Mouse (Mus musculus): ENCODE measurements around the gene Chmp2b. TPM values are rescaled to one million over a fixed set of nuclear protein-coding genes. Genes with fewer than 3 reads are reported as not detected.
A peak's percentile ranks its signal among the peaks of the same experiment; 100 is the strongest.

Chmp2b gene
- polyA plus RNA-seq, 1 experiment = 16.0 TPM

GRCm38 (mm10) chr16:65526695-65527094 lies 35.8 kb downstream of the Chmp2b start:
- Histone ChIP-seq H3K27ac (ENCODE audit: insufficient read depth, low read depth, low read length) (no peak overlapping the region), H3K4me1 (ENCODE audit: control insufficient read depth, insufficient read depth, low read length) (no peaks in the 10 kb centered on the region), H3K4me3 (ENCODE audit: insufficient read depth, low read depth, low read length) (no peak overlapping the region), H3K36me3 (ENCODE audit: control insufficient read depth, insufficient read depth, low read length) (no peaks in the 10 kb centered on the region), H3K27me3 (replicated peaks; ENCODE audit: control insufficient read depth, insufficient read depth, low read length) (no peaks in the 10 kb centered on the region)
- DNase-seq = no peak
- WGBS = 86% methylated on average over 5 of the region's 5 CpGs
- TF ChIP-seq POLR2A (IDR thresholded peaks at IDR 0.05; ENCODE audit: low read depth, low read length) (no peak), CTCF (conservative IDR thresholded peaks at IDR 0.05; ENCODE audit: insufficient read depth, insufficient read length, low read depth, low read length) (no peak)

DNA sequence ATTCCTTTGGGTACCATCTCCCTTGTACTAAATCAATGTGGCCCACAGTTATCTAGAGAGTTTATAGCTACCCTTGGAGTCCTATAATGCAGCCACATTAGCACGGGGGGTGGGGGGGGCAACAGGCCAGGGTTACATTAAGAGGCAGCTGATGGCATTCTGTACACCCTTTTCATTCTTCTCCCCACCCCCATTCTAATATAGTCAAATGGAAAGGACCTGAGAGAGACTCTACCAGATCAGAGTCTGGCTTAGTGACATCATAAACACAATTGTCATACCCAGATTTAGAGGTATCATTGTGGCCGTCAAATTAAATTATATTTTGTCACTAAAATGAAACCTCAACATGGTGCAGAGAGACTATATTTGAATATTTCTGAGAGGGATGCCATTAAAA lies 36.5 kb downstream of the Chmp2b start:
- H3K36me3 ChIP-seq (ENCODE audit: control insufficient read depth, insufficient read depth, low read length) = no peaks in the 10 kb centered on the region
- H3K4me1 ChIP-seq (ENCODE audit: control insufficient read depth, insufficient read depth, low read length) = no peaks in the 10 kb centered on the region
- no peak overlapping the region for H3K4me3 ChIP-seq (ENCODE audit: insufficient read depth, low read depth, low read length)
- WGBS = 92% methylated on average over 2 of the region's 2 CpGs
- no peaks in the 10 kb centered on the region for H3K27me3 ChIP-seq (replicated peaks; ENCODE audit: control insufficient read depth, insufficient read depth, low read length)
- no peak overlapping the region for H3K27ac ChIP-seq (ENCODE audit: insufficient read depth, low read depth, low read length)
- TF ChIP-seq POLR2A (IDR thresholded peaks at IDR 0.05; ENCODE audit: low read depth, low read length) = no peak
- TF ChIP-seq CTCF (conservative IDR thresholded peaks at IDR 0.05; ENCODE audit: insufficient read depth, insufficient read length, low read depth, low read length) = no peak
- no peak for DNase-seq

GRCm38 (mm10) chr16:65520211-65520610 lies 42.3 kb downstream of the Chmp2b start, which contains the start of gene Pou1f1:
TSS of gene Pou1f1 (plus strand) at chr16:65520511.
- 81% methylated on average over 6 of the region's 6 CpGs for WGBS

DNA sequence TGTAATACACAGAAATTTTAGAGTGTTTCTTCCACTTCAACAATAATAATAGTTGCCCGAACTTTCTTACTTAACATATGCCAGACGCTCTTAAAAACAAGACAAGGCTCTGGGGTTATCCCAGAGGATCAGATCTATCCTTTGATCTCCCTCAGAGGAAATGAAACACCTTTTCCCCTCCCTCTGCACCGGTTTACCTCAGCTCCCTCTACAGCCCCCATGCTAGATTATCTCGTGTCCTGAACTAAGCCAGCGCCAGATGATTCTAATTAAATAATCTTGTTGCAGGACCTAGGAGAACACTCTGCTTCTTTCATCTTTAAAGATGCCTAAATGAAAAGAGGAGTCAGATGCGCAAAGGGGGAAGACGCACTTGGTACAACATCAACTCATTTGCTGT lies 48.3 kb downstream of the Chmp2b start:
- TF ChIP-seq CTCF (conservative IDR thresholded peaks at IDR 0.05; ENCODE audit: insufficient read depth, insufficient read length, low read depth, low read length) (no peak), POLR2A (IDR thresholded peaks at IDR 0.05; ENCODE audit: low read depth, low read length) (no peak)

More at GRCm38 (mm10) chr16:65520211-65520610, 42.3 kb downstream of the Chmp2b start, which contains the start of gene Pou1f1:
- H3K36me3 ChIP-seq (ENCODE audit: control insufficient read depth, insufficient read depth, low read length) = no peaks in the 10 kb centered on the region
- no peak for DNase-seq
- H3K4me1 ChIP-seq (ENCODE audit: control insufficient read depth, insufficient read depth, low read length) = no peaks in the 10 kb centered on the region
- no peaks in the 10 kb centered on the region for H3K27me3 ChIP-seq (replicated peaks; ENCODE audit: control insufficient read depth, insufficient read depth, low read length)
- no peak within 1 kb of the TSS for H3K4me3 ChIP-seq (ENCODE audit: insufficient read depth, low read depth, low read length)
- no peak for TF ChIP-seq CTCF (conservative IDR thresholded peaks at IDR 0.05; ENCODE audit: insufficient read depth, insufficient read length, low read depth, low read length)
- TF ChIP-seq POLR2A (IDR thresholded peaks at IDR 0.05; ENCODE audit: low read depth, low read length) = no peak
- H3K27ac ChIP-seq (ENCODE audit: insufficient read depth, low read depth, low read length) = no peak within 1 kb of the TSS

DNA sequence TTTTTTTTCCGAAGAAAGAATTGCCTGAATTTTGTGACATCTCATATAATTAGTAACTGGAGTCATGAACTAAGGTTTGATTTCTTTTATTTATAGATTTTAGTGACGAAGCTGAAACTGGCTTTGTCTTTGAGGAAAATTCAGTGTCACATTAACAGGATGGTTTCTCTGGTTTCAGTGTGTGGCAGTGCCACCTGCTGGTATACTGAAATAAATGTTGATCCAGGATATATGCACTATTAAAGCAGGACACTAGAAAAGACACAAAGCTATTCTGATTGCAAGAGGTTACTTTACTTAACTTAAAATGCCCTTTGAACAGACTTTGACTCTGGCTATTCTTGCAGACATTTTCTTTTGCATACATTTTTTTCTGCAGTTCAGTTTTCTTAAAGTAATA lies 65.5 kb downstream of the Chmp2b start:
- TF ChIP-seq POLR2A (IDR thresholded peaks at IDR 0.05; ENCODE audit: low read depth, low read length) (no peak), CTCF (conservative IDR thresholded peaks at IDR 0.05; ENCODE audit: insufficient read depth, insufficient read length, low read depth, low read length) (no peak)
- Histone ChIP-seq H3K4me1 (ENCODE audit: control insufficient read depth, insufficient read depth, low read length) (no peaks in the 10 kb centered on the region), H3K27ac (ENCODE audit: insufficient read depth, low read depth, low read length) (no peak overlapping the region), H3K27me3 (replicated peaks; ENCODE audit: control insufficient read depth, insufficient read depth, low read length) (no peaks in the 10 kb centered on the region; the same call in 1 of the 2 replicates), H3K4me3 (ENCODE audit: insufficient read depth, low read depth, low read length) (no peak overlapping the region), H3K36me3 (ENCODE audit: control insufficient read depth, insufficient read depth, low read length) (no peaks in the 10 kb centered on the region)
- WGBS = 27% methylated on average over 2 of the region's 2 CpGs
- DNase-seq = peak; percentile 41

More for the DNA sequence above, 48.3 kb downstream of the Chmp2b start:
- Histone ChIP-seq H3K27me3 (replicated peaks; ENCODE audit: control insufficient read depth, insufficient read depth, low read length) (no peaks in the 10 kb centered on the region), H3K4me3 (ENCODE audit: insufficient read depth, low read depth, low read length) (no peak overlapping the region), H3K4me1 (ENCODE audit: control insufficient read depth, insufficient read depth, low read length) (no peaks in the 10 kb centered on the region), H3K36me3 (ENCODE audit: control insufficient read depth, insufficient read depth, low read length) (no peaks in the 10 kb centered on the region), H3K27ac (ENCODE audit: insufficient read depth, low read depth, low read length) (no peak overlapping the region)
- no peak for DNase-seq
- 53% methylated on average over 7 of the region's 7 CpGs for WGBS

- Histone ChIP-seq H3K4me3 (ENCODE audit: insufficient read depth, low read depth, low read length) (no peak overlapping the region), H3K36me3 (ENCODE audit: control insufficient read depth, insufficient read depth, low read length) (no peaks in the 10 kb centered on the region), H3K4me1 (ENCODE audit: control insufficient read depth, insufficient read depth, low read length) (no peaks in the 10 kb centered on the region), H3K27me3 (replicated peaks; ENCODE audit: control insufficient read depth, insufficient read depth, low read length) (no peaks in the 10 kb centered on the region; the same call in 1 of the 2 replicates), H3K27ac (ENCODE audit: insufficient read depth, low read depth, low read length) (no peak overlapping the region)
- peak; percentile 1 for DNase-seq
- TF ChIP-seq CTCF (conservative IDR thresholded peaks at IDR 0.05; ENCODE audit: insufficient read depth, insufficient read length, low read depth, low read length) = no peak
- TF ChIP-seq POLR2A (IDR thresholded peaks at IDR 0.05; ENCODE audit: low read depth, low read length) = no peak
- 61% methylated on average over 5 of the region's 5 CpGs for WGBS
These were observed 66.5 kb downstream of the Chmp2b start for GRCm38 (mm10) chr16:65496030-65496429.

Other genes starting within 250 kb of the Chmp2b start
- not detected in 2 replicates for gene Pou1f1, start 42.2 kb downstream of the Chmp2b start, polyA plus RNA-seq (2012; rRNA removed)

All from kidney, adult 2 months (tissue).